Mouse (Mus musculus) hindbrain, embryonic 15.5 days (tissue): ENCODE results near the gene Bhlhe40. TPM values are rescaled to one million over a fixed set of nuclear protein-coding genes. Genes with fewer than 3 reads are reported as not detected.

Experiments
- ATAC-seq: fragments of 200-750 bp; cut with Nextera tagmentation; 2 replicates; pipeline ENCODE4 v1.8.0; 2017; ENCODE audit warnings: low read depth, moderate number of reproducible peaks, moderate TSS enrichment; ENCODE audit not compliant: low FRiP score
- H3K27ac ChIP-seq: fragments of 300-500 bp; sonication (generic); replicated peaks from 2 replicates; pipeline ENCODE4 v1.5.1; 2015; ENCODE audit warnings: mild to moderate bottlenecking, inconsistent platforms
- H3K27me3 ChIP-seq: fragments of 300-500 bp; sonication (generic); 2 replicates; pipeline ENCODE4 v1.6.1; 2015; ENCODE audit warnings: control low read depth, inconsistent platforms
- H3K36me3 ChIP-seq: fragments of 300-500 bp; sonication (generic); 2 replicates; pipeline ENCODE4 v1.6.1; 2015; ENCODE audit warnings: control low read depth, inconsistent platforms
- H3K4me1 ChIP-seq: fragments of 300-500 bp; sonication (generic); replicated peaks from 2 replicates; pipeline ENCODE4 v1.6.1; 2015; ENCODE audit warnings: control low read depth, inconsistent platforms
- H3K4me2 ChIP-seq: fragments of 300-500 bp; sonication (generic); 2 replicates; pipeline ENCODE4 v1.6.1; 2015; ENCODE audit warnings: moderate library complexity, mild to moderate bottlenecking, inconsistent platforms
- H3K4me3 ChIP-seq: fragments of 300-500 bp; sonication (generic); 2 replicates; pipeline ENCODE4 v1.5.1; 2015; ENCODE audit warnings: mild to moderate bottlenecking, inconsistent platforms
- H3K9ac ChIP-seq: fragments of 300-500 bp; sonication (generic); 2 replicates; pipeline ENCODE4 v1.6.1; 2015; ENCODE audit warnings: inconsistent platforms
- H3K9me3 ChIP-seq: fragments of 300-500 bp; sonication (generic); 2 replicates; pipeline ENCODE4 v1.6.1; 2016; ENCODE audit warnings: control low read depth, inconsistent platforms
- whole genome bisulfite sequencing: fragments of 180-500 bp; shearing (Covaris S2); methylation state at CpG from one replicate; pipeline ENCODE4 v1.1.7; 2015; 5-methylcytosine and 5-hydroxymethylcytosine counted together
- polyA plus RNA-seq: library from polyadenylated mRNA; unstranded; fragments of >200 nt; fragmentation: Nextera tagmentation; extraction: Ambion mirVana; gene quantifications from 2 replicates; pipeline ENCODE4 v1.2.1, GENCODE M21; 2015

Gene Bhlhe40
- polyA plus RNA-seq, 1 experiment from 2014 or later = 6.1 TPM

DNA sequence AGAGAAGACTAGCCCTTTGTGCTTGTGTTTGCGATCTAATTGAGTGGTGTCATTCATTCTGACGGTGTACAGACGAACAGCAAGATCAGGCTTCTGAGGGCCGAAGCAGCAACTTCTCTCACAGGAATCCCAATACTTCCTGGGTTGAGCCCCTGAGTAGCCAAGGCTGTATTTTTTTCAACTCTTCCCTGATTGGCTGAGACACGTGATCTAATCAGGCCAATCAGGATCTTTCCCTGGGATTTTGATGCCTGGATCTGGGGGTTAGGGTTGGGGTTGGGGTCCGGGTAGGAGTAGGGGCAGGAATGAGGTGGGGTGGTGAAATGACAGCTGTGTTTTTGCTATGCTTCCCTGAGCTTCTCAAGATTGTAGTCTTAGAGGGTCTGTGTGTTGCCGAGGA is 20.1 kb downstream of the Bhlhe40 start:
- Histone ChIP-seq H3K27me3 (no peaks in the 10 kb centered on the region), H3K4me3 (no peak overlapping the region)
- WGBS = 88% methylated on average over 7 of the region's 7 CpGs

DNA sequence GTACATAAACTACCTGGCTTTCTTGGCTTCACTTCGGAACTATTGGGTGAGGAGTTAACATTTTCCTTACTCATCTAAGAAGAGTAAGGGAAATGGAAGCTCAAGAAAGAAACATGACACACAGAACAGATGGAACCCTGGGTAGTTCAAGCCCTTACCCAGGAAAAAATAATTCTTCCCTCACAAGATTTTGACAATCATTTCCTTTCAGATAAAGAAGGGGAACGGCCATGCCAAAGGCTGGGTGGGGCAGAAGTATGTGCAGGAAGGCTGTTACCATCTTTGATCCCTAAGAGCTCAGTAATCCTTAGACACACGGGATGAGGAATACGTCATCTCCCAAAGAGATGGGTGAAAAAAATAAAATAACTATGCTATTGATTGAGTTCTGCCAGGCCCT is 20.7 kb downstream of the Bhlhe40 start:
- H3K27me3 ChIP-seq = no peaks in the 10 kb centered on the region
- H3K27ac ChIP-seq = no peak overlapping the region
- no peak overlapping the region for H3K4me2 ChIP-seq
- H3K9ac ChIP-seq = no peak overlapping the region
- no peak for ATAC-seq
- WGBS = 92% methylated on average over 4 of the region's 4 CpGs
- H3K36me3 ChIP-seq = no peaks in the 10 kb centered on the region
- no peaks in the 10 kb centered on the region for H3K9me3 ChIP-seq
- H3K4me3 ChIP-seq = no peak overlapping the region
- H3K4me1 ChIP-seq = no peaks in the 10 kb centered on the region

More for the DNA sequence above, 20.1 kb downstream of the Bhlhe40 start:
- Histone ChIP-seq H3K27ac (no peak overlapping the region), H3K4me1 (no peaks in the 10 kb centered on the region), H3K9ac (no peak overlapping the region), H3K9me3 (no peaks in the 10 kb centered on the region), H3K4me2 (no peak overlapping the region), H3K36me3 (no peaks in the 10 kb centered on the region)
- ATAC-seq = no peak

DNA sequence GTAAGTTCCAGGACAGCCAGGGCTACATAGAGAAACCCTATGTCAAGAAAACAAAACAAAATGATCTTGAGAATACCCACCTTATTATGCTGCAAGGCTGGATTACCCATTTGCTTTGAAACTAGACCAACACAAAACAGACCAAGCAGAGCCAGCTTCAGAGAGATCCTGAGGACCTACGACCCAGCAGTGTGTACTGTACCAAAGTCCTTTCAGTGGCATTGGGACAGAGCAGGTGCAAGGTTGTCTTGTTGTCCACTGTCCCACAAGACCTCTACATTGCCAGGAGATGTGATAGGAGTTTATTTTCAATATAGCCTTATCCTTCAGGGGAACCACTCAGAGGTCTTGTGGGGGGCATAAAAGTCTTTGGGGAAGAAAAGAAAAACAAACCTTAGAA is 22.7 kb downstream of the Bhlhe40 start:
- no peak for ATAC-seq
- no peak overlapping the region for H3K27ac ChIP-seq
- 90% methylated on average over 1 of the region's 1 CpGs for WGBS

DNA sequence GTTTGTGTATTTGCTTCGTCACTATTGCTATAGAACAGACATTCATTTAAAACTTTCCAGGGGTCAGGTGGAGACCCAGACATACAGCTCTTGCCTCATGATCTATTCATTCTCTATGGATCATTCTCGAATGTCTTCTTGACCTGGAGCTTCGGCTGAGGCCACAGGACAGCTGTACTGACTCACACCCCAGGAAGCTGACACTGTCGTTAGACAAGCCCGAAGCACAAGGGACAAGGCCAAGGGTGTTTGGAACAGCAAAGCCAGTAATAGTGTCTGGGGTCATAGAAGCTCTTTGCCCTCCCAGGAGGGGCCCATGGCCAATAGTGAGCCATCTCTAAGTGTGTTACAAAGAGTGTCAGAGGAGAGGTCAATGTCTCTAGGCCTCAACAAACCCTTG is 24.0 kb downstream of the Bhlhe40 start:
- H3K27me3 ChIP-seq = no peaks in the 10 kb centered on the region
- H3K9ac ChIP-seq = no peak overlapping the region
- H3K4me1 ChIP-seq = no peaks in the 10 kb centered on the region
- H3K4me3 ChIP-seq = no peak overlapping the region
- H3K9me3 ChIP-seq = no peaks in the 10 kb centered on the region
- no peaks in the 10 kb centered on the region for H3K36me3 ChIP-seq
- H3K4me2 ChIP-seq = no peak overlapping the region
- H3K27ac ChIP-seq = no peak overlapping the region
- ATAC-seq = no peak
- 68% methylated on average over 5 of the region's 5 CpGs for WGBS

More for the DNA sequence above, 22.7 kb downstream of the Bhlhe40 start:
- H3K9ac ChIP-seq = no peak overlapping the region
- H3K36me3 ChIP-seq = no peaks in the 10 kb centered on the region
- H3K4me1 ChIP-seq = no peaks in the 10 kb centered on the region
- H3K4me2 ChIP-seq = no peak overlapping the region
- no peak overlapping the region for H3K4me3 ChIP-seq
- H3K9me3 ChIP-seq = no peaks in the 10 kb centered on the region
- H3K27me3 ChIP-seq = no peaks in the 10 kb centered on the region

DNA sequence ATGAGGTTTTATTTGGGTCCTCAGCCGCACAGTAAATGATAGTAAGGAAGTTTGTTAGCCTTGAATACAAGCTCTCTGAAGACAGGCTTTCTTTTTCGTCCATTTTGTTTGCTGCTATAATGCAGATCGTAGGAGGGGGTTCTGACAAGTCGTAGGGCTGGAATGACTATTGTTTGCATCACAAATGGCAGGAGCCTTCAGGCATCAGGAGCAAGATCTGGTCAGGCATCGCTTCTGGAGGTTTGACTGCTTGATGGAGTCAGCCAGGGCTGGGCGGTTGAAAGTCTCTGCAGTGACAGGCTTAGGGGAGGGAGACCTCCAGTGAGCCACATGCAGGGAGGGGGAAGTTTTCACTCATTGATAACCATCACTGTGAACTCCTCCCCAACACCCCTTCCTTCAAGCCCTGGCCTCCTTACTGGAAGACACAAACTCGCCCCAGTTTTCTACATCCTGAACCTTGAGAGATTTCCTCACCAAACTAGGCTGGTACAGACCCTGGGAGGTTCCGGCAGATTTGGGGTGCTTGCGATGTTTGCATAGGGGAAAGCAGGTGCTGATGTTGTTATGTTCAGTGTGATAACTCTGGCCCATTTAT is 25.4 kb downstream of the Bhlhe40 start:
- H3K4me1 ChIP-seq = no peaks in the 10 kb centered on the region
- 59% methylated on average over 9 of the region's 9 CpGs for WGBS
- H3K4me3 ChIP-seq = no peak overlapping the region
- no peak overlapping the region for H3K27ac ChIP-seq
- no peaks in the 10 kb centered on the region for H3K27me3 ChIP-seq
- no peak overlapping the region for H3K4me2 ChIP-seq
- H3K9me3 ChIP-seq = no peaks in the 10 kb centered on the region
- H3K9ac ChIP-seq = no peak overlapping the region
- ATAC-seq = no peak
- H3K36me3 ChIP-seq = no peaks in the 10 kb centered on the region

DNA sequence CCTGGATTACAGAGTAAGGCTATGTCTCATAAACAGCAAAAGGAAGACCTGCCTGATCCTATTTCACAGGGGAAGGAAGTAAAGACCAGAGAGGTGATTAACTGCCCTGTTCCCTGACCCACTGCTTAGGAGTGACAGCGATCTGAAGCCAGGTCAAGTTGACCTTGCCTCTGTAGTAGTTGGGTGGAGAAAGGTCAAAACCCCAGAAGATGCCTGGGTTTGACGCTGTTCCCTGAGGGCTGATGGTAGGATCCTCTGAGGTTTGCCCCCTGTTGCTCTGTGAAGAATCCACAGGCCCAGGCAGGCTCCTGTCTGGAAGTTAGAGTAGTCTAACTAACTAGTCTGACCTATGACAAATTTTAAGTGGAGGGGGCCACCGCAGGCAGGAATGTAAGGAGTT is 26.5 kb downstream of the Bhlhe40 start:
- Histone ChIP-seq H3K4me2 (no peak overlapping the region), H3K27me3 (no peaks in the 10 kb centered on the region), H3K9me3 (no peaks in the 10 kb centered on the region), H3K27ac (no peak overlapping the region), H3K4me1 (no peaks in the 10 kb centered on the region), H3K4me3 (no peak overlapping the region), H3K36me3 (no peaks in the 10 kb centered on the region), H3K9ac (no peak overlapping the region)
- ATAC-seq = no peak
- WGBS = 88% methylated on average over 3 of the region's 3 CpGs

DNA sequence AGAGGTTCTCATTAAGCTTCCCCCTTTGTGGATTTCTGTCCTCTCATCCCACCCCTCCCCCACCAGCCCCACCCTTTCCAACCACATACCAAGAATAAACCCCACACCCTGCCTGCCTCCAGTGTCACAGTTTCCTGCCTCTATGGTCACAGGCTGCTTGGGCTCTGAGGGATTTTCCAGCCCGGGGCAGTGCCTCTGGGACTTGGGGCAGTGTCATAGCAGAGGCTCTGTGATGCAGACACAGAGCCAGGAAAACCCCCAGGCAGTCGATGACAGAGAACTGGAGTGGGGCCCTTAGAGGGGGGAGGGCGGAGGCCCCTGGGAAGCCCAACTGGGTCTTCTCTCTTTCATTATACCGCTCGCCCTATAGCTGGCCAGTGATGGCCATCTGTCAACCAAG is 27.9 kb downstream of the Bhlhe40 start:
- Histone ChIP-seq H3K9me3 (no peaks in the 10 kb centered on the region), H3K4me2 (no peak overlapping the region), H3K4me3 (no peak overlapping the region), H3K36me3 (no peaks in the 10 kb centered on the region), H3K27me3 (no peaks in the 10 kb centered on the region), H3K27ac (no peak overlapping the region), H3K4me1 (no peaks in the 10 kb centered on the region), H3K9ac (no peak overlapping the region)
- no peak for ATAC-seq
- WGBS = 76% methylated on average over 5 of the region's 5 CpGs

DNA sequence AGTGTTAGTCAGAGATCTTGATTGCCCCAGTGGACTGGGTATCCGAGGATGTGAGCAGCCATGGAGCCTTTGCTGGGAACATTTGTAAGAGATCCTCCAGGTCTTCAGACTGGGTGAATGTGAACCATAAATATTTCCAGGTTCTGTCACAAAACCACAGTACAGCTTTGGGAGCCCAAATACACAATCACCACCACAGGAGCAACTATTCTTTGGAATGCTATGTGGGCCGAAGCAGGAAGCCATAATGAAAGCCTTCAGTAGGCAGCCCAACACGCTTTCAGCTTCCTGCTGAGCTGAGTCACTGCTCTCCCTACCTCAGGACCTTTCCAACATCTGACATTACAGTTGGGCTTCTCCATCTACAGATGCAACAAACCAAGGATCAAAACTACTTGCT is 32.6 kb downstream of the Bhlhe40 start:
- Histone ChIP-seq H3K9ac (no peak overlapping the region), H3K27me3 (no peaks in the 10 kb centered on the region), H3K4me2 (no peak overlapping the region), H3K4me3 (no peak overlapping the region), H3K4me1 (no peaks in the 10 kb centered on the region), H3K27ac (no peak overlapping the region), H3K36me3 (no peaks in the 10 kb centered on the region), H3K9me3 (no peaks in the 10 kb centered on the region)
- no peak for ATAC-seq
- 84% methylated on average over 3 of the region's 3 CpGs for WGBS

DNA sequence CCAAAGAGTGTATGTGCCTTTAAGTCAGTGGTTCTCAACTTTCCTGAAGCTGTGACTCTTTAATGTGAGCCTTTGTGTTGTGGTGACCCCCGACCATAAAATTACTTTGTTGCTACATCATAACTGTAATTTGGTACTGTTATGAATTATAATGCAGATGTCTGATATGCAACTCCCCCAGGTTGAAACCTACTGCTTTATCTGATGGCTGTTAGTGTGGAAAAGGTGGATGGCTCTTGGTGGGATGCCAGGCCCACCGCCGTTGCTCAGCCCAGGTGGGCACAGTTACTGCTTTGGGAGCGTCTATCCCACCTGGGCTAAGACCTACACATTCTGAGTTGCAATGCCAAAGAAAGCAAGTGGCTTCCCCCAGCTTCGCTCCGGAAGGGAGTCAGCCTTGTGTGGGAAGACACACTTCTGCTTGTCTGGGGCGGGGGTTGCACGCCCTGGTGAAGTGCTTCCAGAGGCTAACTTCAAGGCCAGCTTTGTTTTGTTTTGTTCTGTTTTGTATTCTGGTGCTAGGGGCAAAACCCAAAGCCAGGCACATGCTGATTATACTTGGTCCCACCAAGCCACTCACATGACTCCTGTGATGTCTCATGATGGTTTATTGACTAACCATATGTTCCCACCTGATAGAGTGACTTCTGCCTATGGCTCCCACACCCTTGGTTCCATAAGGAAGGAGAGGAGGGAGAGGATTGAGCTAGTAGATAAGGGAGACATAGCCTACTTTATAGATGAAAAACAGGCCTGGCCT is 34.7 kb downstream of the Bhlhe40 start:
- no peaks in the 10 kb centered on the region for H3K27me3 ChIP-seq
- ATAC-seq = no peak

DNA sequence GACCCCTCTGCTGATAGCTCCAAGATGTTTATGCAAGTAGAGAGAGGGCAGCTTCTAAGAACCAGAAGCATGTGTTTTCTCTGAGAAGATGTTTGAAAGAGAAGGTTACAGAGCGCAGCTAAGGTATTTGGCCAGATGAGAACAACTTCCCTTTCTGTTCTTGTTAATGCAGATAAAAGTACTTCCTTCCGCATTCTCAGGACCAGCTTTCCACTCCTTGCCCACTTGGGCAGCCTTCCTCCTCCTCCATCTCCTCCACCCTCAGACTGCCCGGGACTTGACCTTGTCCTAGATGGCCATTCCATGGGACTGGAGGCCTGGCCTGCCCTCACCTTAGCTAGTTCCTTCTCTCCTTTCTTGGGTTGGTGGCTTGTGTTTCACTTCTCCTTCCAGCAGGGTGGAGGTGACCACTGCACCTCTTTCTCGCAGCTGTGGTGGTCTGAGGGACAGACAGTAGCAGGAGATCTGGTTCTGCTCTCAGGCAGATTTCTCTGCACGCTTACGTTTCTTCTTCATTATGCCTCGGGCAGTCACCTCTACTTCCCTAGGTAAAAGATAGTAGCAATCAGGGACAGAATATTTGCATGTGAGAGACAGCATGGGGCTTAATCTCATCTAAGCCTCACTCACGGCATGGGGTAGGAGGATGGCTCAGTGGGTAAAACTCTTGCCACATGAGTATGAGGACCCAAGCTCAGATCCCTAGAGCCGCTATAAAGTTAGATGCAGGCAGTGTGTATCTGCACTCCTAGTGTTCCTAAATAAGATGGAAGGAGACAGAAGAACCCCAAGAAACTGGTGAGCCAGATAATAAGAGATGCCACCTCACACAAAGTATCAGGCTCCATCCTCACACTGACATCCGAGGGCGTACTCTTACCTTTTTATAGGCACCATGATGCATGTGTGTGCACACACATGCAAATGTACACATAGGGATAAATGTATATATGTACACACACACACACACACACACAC is 35.7 kb downstream of the Bhlhe40 start:
- H3K27ac ChIP-seq = no peak overlapping the region
- H3K9me3 ChIP-seq = no peaks in the 10 kb centered on the region
- no peaks in the 10 kb centered on the region for H3K27me3 ChIP-seq
- no peak overlapping the region for H3K4me2 ChIP-seq
- WGBS = 88% methylated on average over 11 of the region's 11 CpGs
- H3K9ac ChIP-seq = no peak overlapping the region
- no peaks in the 10 kb centered on the region for H3K36me3 ChIP-seq
- H3K4me3 ChIP-seq = no peak overlapping the region
- H3K4me1 ChIP-seq = peaks cover 7% of the 10 kb centered on the region
- no peak for ATAC-seq

More for the DNA sequence above, 34.7 kb downstream of the Bhlhe40 start:
- Histone ChIP-seq H3K9ac (no peak overlapping the region), H3K4me3 (no peak overlapping the region), H3K4me2 (no peak overlapping the region), H3K27ac (no peak overlapping the region), H3K4me1 (peaks cover under 1% of the 10 kb centered on the region; the same call in 1 of the 2 replicates), H3K9me3 (no peaks in the 10 kb centered on the region), H3K36me3 (no peaks in the 10 kb centered on the region)
- 88% methylated on average over 8 of the region's 8 CpGs for WGBS

DNA sequence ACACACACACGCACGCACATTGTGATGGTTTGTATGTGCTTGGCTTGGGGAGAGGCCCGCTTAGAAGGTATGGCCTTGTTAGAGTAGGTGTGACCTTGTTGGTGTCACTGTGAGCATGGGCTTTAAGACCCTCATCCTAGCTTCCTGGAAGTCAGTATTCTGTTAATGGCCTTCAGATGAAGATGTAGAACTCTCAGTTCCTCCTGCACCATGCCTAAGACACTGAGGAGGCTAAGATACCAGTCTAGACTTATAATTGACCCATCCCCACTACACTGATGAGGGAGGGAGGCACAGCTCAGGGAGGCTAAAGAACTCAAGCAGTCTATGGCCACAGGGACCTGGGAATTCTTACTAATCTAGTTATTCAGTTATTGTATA is 36.4 kb downstream of the Bhlhe40 start:
- no peaks in the 10 kb centered on the region for H3K27me3 ChIP-seq
- no peak overlapping the region for H3K4me2 ChIP-seq
- no peak overlapping the region for H3K27ac ChIP-seq
- ATAC-seq = no peak
- H3K36me3 ChIP-seq = no peaks in the 10 kb centered on the region
- H3K9ac ChIP-seq = no peak overlapping the region
- H3K4me3 ChIP-seq = no peak overlapping the region
- 100% methylated on average over 3 of the region's 3 CpGs for WGBS
- peaks cover 7% of the 10 kb centered on the region for H3K4me1 ChIP-seq
- H3K9me3 ChIP-seq = no peaks in the 10 kb centered on the region

DNA sequence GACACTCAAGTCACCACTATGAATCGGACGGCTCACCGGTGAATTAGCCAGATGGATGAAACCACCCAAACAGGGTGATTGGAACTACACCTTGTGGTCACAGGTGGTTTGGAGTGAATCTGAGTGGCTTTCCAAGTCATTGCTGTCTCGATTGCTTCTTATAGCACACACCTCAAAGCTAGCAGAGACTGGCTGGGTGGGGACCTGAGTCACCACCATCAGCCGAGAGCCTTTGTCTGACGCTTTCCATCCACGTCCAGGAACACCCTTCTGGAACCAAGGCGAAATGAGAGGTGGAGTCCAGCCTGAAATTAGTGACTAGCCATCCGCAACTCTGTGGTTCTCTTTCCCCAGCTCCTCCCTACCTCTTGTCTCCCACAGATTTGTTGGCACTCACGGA is 36.9 kb downstream of the Bhlhe40 start:
- Histone ChIP-seq H3K9ac (no peak overlapping the region), H3K27ac (no peak overlapping the region), H3K4me3 (no peak overlapping the region), H3K27me3 (no peaks in the 10 kb centered on the region), H3K4me1 (peaks cover 7% of the 10 kb centered on the region), H3K4me2 (no peak overlapping the region), H3K36me3 (no peaks in the 10 kb centered on the region), H3K9me3 (no peaks in the 10 kb centered on the region)
- ATAC-seq = no peak
- 95% methylated on average over 10 of the region's 10 CpGs for WGBS
